Mouse (Mus musculus): ENCODE data around the gene Tmem274. TPM values are rescaled to one million over a fixed set of nuclear protein-coding genes. Genes with fewer than 3 reads are reported as not detected.

The Tmem274 gene
- polyA plus RNA-seq (2012; rRNA removed; ENCODE audit: low replicate concordance), result not detected in 2 replicates

DNA sequence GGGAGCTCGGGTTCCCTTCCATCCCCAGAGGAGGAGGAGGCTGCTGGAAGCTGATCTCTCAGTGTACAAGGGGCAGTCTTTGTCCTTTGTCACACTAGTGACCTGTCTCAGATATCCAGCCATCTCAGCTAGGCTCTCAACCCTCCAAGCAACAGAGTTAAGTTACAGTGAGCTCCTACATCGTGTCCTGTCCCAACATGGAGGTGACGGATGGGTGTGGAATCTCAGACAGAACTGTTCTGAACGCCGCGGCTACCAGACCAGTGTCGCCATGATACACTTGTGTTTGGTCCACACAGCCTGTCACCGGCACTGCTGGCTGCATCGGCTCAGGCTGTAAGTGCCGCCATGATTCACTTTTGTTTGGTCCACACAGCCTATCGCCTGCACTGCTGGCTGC, at the start of gene Tmem274:
Tmem274 (plus strand) TSS at position 301 of the 400 bp plus-strand sequence.

GRCm38 (mm10) chr4:149454879-149455278, 22.3 kb upstream of the Tmem274 start, which contains the start of gene Rbp7:
Gene Rbp7, minus strand, starts transcription at chr4:149454978.

DNA sequence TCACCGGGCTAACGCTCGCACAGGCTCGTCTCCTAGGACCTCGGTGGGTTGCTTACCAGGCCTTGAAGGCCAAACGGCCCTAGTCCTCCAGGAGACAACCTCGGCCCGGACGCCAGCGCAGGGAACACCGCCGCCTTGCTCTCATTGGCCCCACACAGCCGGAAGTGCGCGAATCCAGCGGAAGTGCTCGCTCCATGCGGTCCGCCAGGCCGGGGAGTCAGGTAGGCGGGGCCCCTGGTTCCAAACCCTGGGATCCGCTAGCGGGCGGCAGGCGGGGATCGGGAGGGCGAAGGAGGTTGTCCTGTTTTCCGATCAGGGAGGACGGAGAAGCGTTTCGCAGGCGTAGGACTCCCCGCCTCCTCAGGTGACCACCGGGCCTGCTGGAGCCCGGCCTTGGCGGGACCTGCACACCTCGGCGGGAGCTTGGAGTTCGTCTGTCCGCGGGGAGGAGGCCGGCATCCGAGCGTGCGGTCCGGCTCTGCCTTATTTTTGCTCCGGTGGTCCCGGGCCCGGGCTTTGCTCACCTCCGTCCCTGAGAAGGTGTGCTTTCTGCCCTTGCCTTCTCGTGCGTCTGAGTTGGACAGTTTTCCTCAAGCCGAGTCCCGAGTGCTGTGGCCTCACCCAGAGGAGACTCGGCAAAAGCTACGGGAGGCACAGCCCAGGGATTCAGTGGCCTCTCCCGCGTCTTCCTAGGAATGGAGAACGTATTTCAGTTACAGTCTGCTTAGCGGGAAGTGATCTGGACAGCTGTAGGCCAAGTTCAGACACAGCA, 8.1 kb downstream of the Tmem274 start, which contains the start of the genes Nmnat1 and Lzic:
Nmnat1 (minus strand) TSS at position 150 of the 772 bp plus-strand sequence.
Lzic (plus strand) TSS at position 177 of the 772 bp plus-strand sequence.

GRCm38 (mm10) chr4:149517868-149518340, 40.7 kb downstream of the Tmem274 start, which contains the start of gene Ctnnbip1:
Gene Ctnnbip1, plus strand, starts transcription at chr4:149518236.

Other genes starting within 250 kb of the Tmem274 start
- gene Kif1b, start 169.7 kb upstream of the Tmem274 start, polyA plus RNA-seq (2012; rRNA removed; ENCODE audit: low replicate concordance), result 56.1 and 78.6 TPM in 2 replicates
- 53.7 and 69.5 TPM in 2 replicates for gene Ube4b, start 50.6 kb upstream of the Tmem274 start, polyA plus RNA-seq (2012; rRNA removed; ENCODE audit: low replicate concordance)
- gene Rbp7, start 22.4 kb upstream of the Tmem274 start, polyA plus RNA-seq (2012; rRNA removed; ENCODE audit: low replicate concordance), result 24.5 and 39.1 TPM in 2 replicates
- gene Nmnat1, start 7.8 kb downstream of the Tmem274 start, polyA plus RNA-seq (2012; rRNA removed; ENCODE audit: low replicate concordance), result 10.5 and 16.9 TPM in 2 replicates
- gene Lzic, start 7.9 kb downstream of the Tmem274 start, polyA plus RNA-seq (2012; rRNA removed; ENCODE audit: low replicate concordance), result 15.4 and 19.9 TPM in 2 replicates
- 23.2 and 39.3 TPM in 2 replicates for gene Ctnnbip1, start 40.9 kb downstream of the Tmem274 start, polyA plus RNA-seq (2012; rRNA removed; ENCODE audit: low replicate concordance)
- 33.9 and 67.3 TPM in 2 replicates for gene Clstn1, start 109.1 kb downstream of the Tmem274 start, polyA plus RNA-seq (2012; rRNA removed; ENCODE audit: low replicate concordance)
- 8.1 and 16.2 TPM in 2 replicates for gene Pik3cd, start 225.2 kb downstream of the Tmem274 start, polyA plus RNA-seq (2012; rRNA removed; ENCODE audit: low replicate concordance)

Measured in subcutaneous adipose tissue, adult 2 months (tissue).